Mouse (Mus musculus): ENCODE measurements around the gene Adcy5.

The Adcy5 gene

GRCm38 (mm10) chr16:35208796-35209195 lies 54.1 kb downstream of the Adcy5 start:
- no peak for DNase-seq

GRCm38 (mm10) chr16:35209753-35210152 lies 55.1 kb downstream of the Adcy5 start:
- DNase-seq: no peak

GRCm38 (mm10) chr16:35215047-35215446 lies 60.4 kb downstream of the Adcy5 start:
- no peak for DNase-seq

GRCm38 (mm10) chr16:35215498-35215897 lies 60.8 kb downstream of the Adcy5 start:
- peak in 1 of 2 experiments; percentile 66 for DNase-seq

GRCm38 (mm10) chr16:35216826-35217491 lies 62.3 kb downstream of the Adcy5 start:
- DNase-seq: peak in 1 of 2 experiments; percentile 54

GRCm38 (mm10) chr16:35220412-35220811 lies 65.7 kb downstream of the Adcy5 start:
- DNase-seq: no peak

GRCm38 (mm10) chr16:35221581-35221980 lies 66.9 kb downstream of the Adcy5 start:
- DNase-seq: no peak

- no peak for DNase-seq
Observed at GRCm38 (mm10) chr16:35223930-35224329, 69.3 kb downstream of the Adcy5 start.

GRCm38 (mm10) chr16:35224716-35225115 lies 70.0 kb downstream of the Adcy5 start:
- no peak for DNase-seq

GRCm38 (mm10) chr16:35229582-35229981 lies 74.9 kb downstream of the Adcy5 start:
- DNase-seq: no peak

GRCm38 (mm10) chr16:35232153-35232750 lies 77.6 kb downstream of the Adcy5 start:
- DNase-seq: no peak

- no peak for DNase-seq
Observed at GRCm38 (mm10) chr16:35233329-35233728, 78.7 kb downstream of the Adcy5 start.

GRCm38 (mm10) chr16:35237091-35237490 lies 82.4 kb downstream of the Adcy5 start:
- no peak for DNase-seq

GRCm38 (mm10) chr16:35239318-35239965 lies 84.8 kb downstream of the Adcy5 start:
- no peak for DNase-seq

GRCm38 (mm10) chr16:35239966-35240730 lies 85.5 kb downstream of the Adcy5 start:
- DNase-seq: no peak

GRCm38 (mm10) chr16:35247364-35247763 lies 92.7 kb downstream of the Adcy5 start:
- DNase-seq: no peak

- DNase-seq: peak in 1 of 2 experiments; percentile 17
Observed at GRCm38 (mm10) chr16:35248825-35249224, 94.1 kb downstream of the Adcy5 start.

GRCm38 (mm10) chr16:35249763-35250162 lies 95.1 kb downstream of the Adcy5 start:
- DNase-seq: peak in 1 of 2 experiments; percentile 10

GRCm38 (mm10) chr16:35251690-35252089 lies 97.0 kb downstream of the Adcy5 start:
- DNase-seq: peak in 1 of 2 experiments; percentile 45

GRCm38 (mm10) chr16:35252967-35253366 lies 98.3 kb downstream of the Adcy5 start:
- DNase-seq: no peak

GRCm38 (mm10) chr16:35255981-35256380 lies 101.3 kb downstream of the Adcy5 start:
- no peak for DNase-seq

- peak; percentile 85 to 93 for DNase-seq
Observed at GRCm38 (mm10) chr16:35270353-35270934, 115.8 kb downstream of the Adcy5 start.

GRCm38 (mm10) chr16:35270945-35271344 lies 116.3 kb downstream of the Adcy5 start:
- no peak for DNase-seq
